Mouse (Mus musculus) lung, embryonic 14.5 days (tissue): ENCODE measurements around the gene Pcnx2. TPM values are rescaled to one million over a fixed set of nuclear protein-coding genes. Genes with fewer than 3 reads are reported as not detected.

ENCODE experiments used
- ATAC-seq: fragments of 200-750 bp; cut with Nextera tagmentation; 2 replicates; pipeline ENCODE4 v1.8.0; 2017; ENCODE audit warnings: mild to moderate bottlenecking, moderate TSS enrichment, moderate library complexity; ENCODE audit not compliant: insufficient read depth
- DNase-seq: peaks from one replicate; pipeline ENCODE4 v3.0.0-alpha.2; 2015
- H3K27ac ChIP-seq: fragments of 300-500 bp; sonication (generic); 2 replicates; pipeline ENCODE4 v1.5.1; 2014; ENCODE audit warnings: low read depth, mild to moderate bottlenecking, moderate library complexity
- H3K27me3 ChIP-seq: fragments of 300-500 bp; sonication (generic); 2 replicates; pipeline ENCODE4 v1.6.1; 2014; ENCODE audit warnings: low read length, control low read depth; ENCODE audit not compliant: insufficient read depth
- H3K36me3 ChIP-seq: fragments of 300-500 bp; sonication (generic); 2 replicates; pipeline ENCODE4 v1.6.1; 2014; ENCODE audit warnings: control low read depth; ENCODE audit not compliant: insufficient read depth
- H3K4me1 ChIP-seq: fragments of 300-500 bp; sonication (generic); 2 replicates; pipeline ENCODE4 v1.6.1; 2014; ENCODE audit warnings: antibody characterized with exemption, control low read depth; ENCODE audit not compliant: insufficient read depth
- H3K4me2 ChIP-seq: fragments of 300-500 bp; sonication (generic); 2 replicates; pipeline ENCODE4 v1.6.1; 2014; ENCODE audit warnings: mild to moderate bottlenecking
- H3K4me3 ChIP-seq: fragments of 300-500 bp; sonication (generic); 2 replicates; pipeline ENCODE4 v1.5.1; 2014; ENCODE audit warnings: low read depth, low read length
- H3K9ac ChIP-seq: fragments of 300-500 bp; sonication (generic); 2 replicates; pipeline ENCODE4 v1.6.1; 2014
- H3K9me3 ChIP-seq: fragments of 300-500 bp; sonication (generic); 2 replicates; pipeline ENCODE4 v1.6.1; 2016; ENCODE audit warnings: low read depth, low read length, control low read depth
- CTCF ChIP-seq: IDR thresholded peaks from 2 replicates; pipeline ENCODE4 v1.5.1; 2016; ENCODE audit warnings: antibody characterized with exemption, low read depth
- WGBS: fragments of 180-500 bp; shearing (Covaris S2); extraction: QIAGEN DNeasy Blood & Tissue Kit; methylation state at CpG from one replicate; pipeline ENCODE4 v1.1.7; 2014; 5-methylcytosine and 5-hydroxymethylcytosine counted together
- polyA plus RNA-seq: library from polyadenylated mRNA; unstranded; fragments of >200 nt; fragmentation: Nextera tagmentation; extraction: Ambion mirVana; gene quantifications from 2 replicates; pipeline ENCODE4 v1.2.1, GENCODE M21; 2014

Pcnx2 gene
- polyA plus RNA-seq, 1 experiment from 2014 or later: not detected

GRCm38 (mm10) chr8:125910365-125911228 lies 12.5 kb upstream of the Pcnx2 start, which contains the start of gene Map3k21:
TSS of gene Map3k21 (plus strand) at chr8:125910450.
- peak within 1 kb of the TSS; percentile 76 for H3K4me2 ChIP-seq
- DNase-seq (peak; percentile 48), ATAC-seq (peak; percentile 53)
- peaks cover 46% of the 10 kb centered on the region for H3K27me3 ChIP-seq
- no peaks in the 10 kb centered on the region for H3K4me1 ChIP-seq
- no peaks in the 10 kb centered on the region for H3K36me3 ChIP-seq
- H3K4me3 ChIP-seq: peak within 1 kb of the TSS; percentile 60
- peak within 1 kb of the TSS; percentile 45; the same call in 1 of the 2 replicates for H3K27ac ChIP-seq
- under 1% methylated on average over 91 of the region's 93 CpGs for WGBS
- H3K9ac ChIP-seq: peak within 1 kb of the TSS; percentile 48
- TF ChIP-seq CTCF: no peak
- peaks cover 3% of the 10 kb centered on the region; the same call in 1 of the 2 replicates for H3K9me3 ChIP-seq

GRCm38 (mm10) chr8:125909661-125910364 lies 11.7 kb upstream of the Pcnx2 start:
- 4% methylated on average over 30 of the region's 30 CpGs for WGBS
- DNase-seq (peak; percentile 75), ATAC-seq (peak; percentile 86)
- no peaks in the 10 kb centered on the region for H3K4me1 ChIP-seq
- H3K27me3 ChIP-seq: peaks cover 46% of the 10 kb centered on the region
- no peaks in the 10 kb centered on the region for H3K36me3 ChIP-seq
- H3K27ac ChIP-seq: peak overlapping the region; percentile 45; the same call in 1 of the 2 replicates
- peak overlapping the region; percentile 76 for H3K4me2 ChIP-seq
- peak overlapping the region; percentile 60 for H3K4me3 ChIP-seq
- no peak for TF ChIP-seq CTCF
- peaks cover 3% of the 10 kb centered on the region; the same call in 1 of the 2 replicates for H3K9me3 ChIP-seq
- H3K9ac ChIP-seq: no peak overlapping the region

- Histone ChIP-seq H3K36me3 (no peaks in the 10 kb centered on the region), H3K27me3 (peaks cover 39% of the 10 kb centered on the region), H3K27ac (no peak overlapping the region), H3K4me3 (no peak overlapping the region), H3K4me2 (no peak overlapping the region), H3K9me3 (peaks cover 3% of the 10 kb centered on the region; the same call in 1 of the 2 replicates), H3K9ac (no peak overlapping the region), H3K4me1 (no peaks in the 10 kb centered on the region)
- TF ChIP-seq CTCF: peak; percentile 30
- WGBS: 70% methylated on average over 2 of the region's 2 CpGs
- DNase-seq (no peak), ATAC-seq (no peak)
Observed at GRCm38 (mm10) chr8:125907311-125907710, 9.2 kb upstream of the Pcnx2 start.

- ATAC-seq: no peak
- WGBS: 47% methylated on average over 2 of the region's 2 CpGs
Observed at GRCm38 (mm10) chr8:125905341-125905740, 7.2 kb upstream of the Pcnx2 start.

GRCm38 (mm10) chr8:125902521-125902920 lies 4.4 kb upstream of the Pcnx2 start:
- DNase-seq: peak; percentile 30
- Histone ChIP-seq H3K27ac (no peak overlapping the region; the same call in 1 of the 2 replicates), H3K4me2 (no peak overlapping the region), H3K36me3 (no peaks in the 10 kb centered on the region), H3K9me3 (peaks cover 3% of the 10 kb centered on the region; the same call in 1 of the 2 replicates), H3K27me3 (peaks cover 14% of the 10 kb centered on the region), H3K4me1 (no peaks in the 10 kb centered on the region), H3K4me3 (no peak overlapping the region), H3K9ac (no peak overlapping the region)
- no peak for ATAC-seq
- WGBS: 42% methylated on average over 3 of the region's 3 CpGs
- TF ChIP-seq CTCF: no peak

More at GRCm38 (mm10) chr8:125905341-125905740, 7.2 kb upstream of the Pcnx2 start:
- DNase-seq: peak; percentile 55
- no peak overlapping the region for H3K4me2 ChIP-seq
- peaks cover 3% of the 10 kb centered on the region; the same call in 1 of the 2 replicates for H3K9me3 ChIP-seq
- peaks cover 19% of the 10 kb centered on the region for H3K27me3 ChIP-seq
- no peak overlapping the region for H3K4me3 ChIP-seq
- no peaks in the 10 kb centered on the region for H3K4me1 ChIP-seq
- H3K36me3 ChIP-seq: no peaks in the 10 kb centered on the region
- TF ChIP-seq CTCF: no peak
- no peak overlapping the region for H3K27ac ChIP-seq
- no peak overlapping the region for H3K9ac ChIP-seq

- no peak for ATAC-seq
- H3K9ac ChIP-seq: no peak overlapping the region
- H3K36me3 ChIP-seq: no peaks in the 10 kb centered on the region
- H3K4me1 ChIP-seq: no peaks in the 10 kb centered on the region
- H3K9me3 ChIP-seq: no peaks in the 10 kb centered on the region
- no peak overlapping the region for H3K27ac ChIP-seq
- peak; percentile 44 for TF ChIP-seq CTCF
- DNase-seq: no peak
- peaks cover 28% of the 10 kb centered on the region for H3K27me3 ChIP-seq
- no peak overlapping the region for H3K4me2 ChIP-seq
- WGBS: 20% methylated on average over 2 of the region's 2 CpGs
- H3K4me3 ChIP-seq: no peak overlapping the region
Observed at GRCm38 (mm10) chr8:125901167-125901566, 3.0 kb upstream of the Pcnx2 start.

GRCm38 (mm10) chr8:125898899-125899298 lies 782 bp upstream of the Pcnx2 start:
- peak; percentile 71 for TF ChIP-seq CTCF
- Histone ChIP-seq H3K4me3 (no peak overlapping the region), H3K27ac (no peak overlapping the region), H3K27me3 (peaks cover 29% of the 10 kb centered on the region), H3K4me2 (no peak overlapping the region), H3K9me3 (no peaks in the 10 kb centered on the region), H3K4me1 (no peaks in the 10 kb centered on the region), H3K36me3 (no peaks in the 10 kb centered on the region), H3K9ac (no peak overlapping the region)
- WGBS: under 1% methylated on average over 6 of the region's 6 CpGs
- no peak for ATAC-seq
- peak; percentile 87 for DNase-seq
